Mouse (Mus musculus) gonadal fat pad, adult 2 months (tissue): ENCODE data around the gene Lrrc34. TPM values are rescaled to one million over a fixed set of nuclear protein-coding genes. Genes with fewer than 3 reads are reported as not detected.

Experiments used
- DNase-seq: peaks from one replicate; pipeline ENCODE4 v3.0.0-alpha.2; 2012; ENCODE audit warnings: low read depth
- polyA plus RNA-seq: library from polyadenylated mRNA; depleted of rRNA; stranded (reverse); fragments of >200 nt; gene quantifications from 2 replicates; pipeline ENCODE4 v1.2.3, GENCODE M21; 2012; rRNA removed

The Lrrc34 gene
- polyA plus RNA-seq, 1 experiment = 0.22 TPM

GRCm38 (mm10) chr3:30599711-30600545, 47.7 kb downstream of the Lrrc34 start, which contains the start of gene Actrt3:
TSS of gene Actrt3 (minus strand) at chr3:30599939.
- no peak for DNase-seq

GRCm38 (mm10) chr3:30597271-30597670, 50.4 kb downstream of the Lrrc34 start:
- no peak for DNase-seq

GRCm38 (mm10) chr3:30595111-30595832, 52.4 kb downstream of the Lrrc34 start:
- DNase-seq = no peak

GRCm38 (mm10) chr3:30593719-30594485, 53.8 kb downstream of the Lrrc34 start:
- no peak for DNase-seq

- no peak for DNase-seq
Observed at GRCm38 (mm10) chr3:30592418-30592853, 55.2 kb downstream of the Lrrc34 start.

GRCm38 (mm10) chr3:30588865-30589264, 58.8 kb downstream of the Lrrc34 start:
- DNase-seq = no peak

Other genes with a start within 250 kb of the Lrrc34 start
- 3.5 and 3.7 TPM in 2 replicates for gene Mecom, start 99.9 kb downstream of the Lrrc34 start, polyA plus RNA-seq
- 0.15 TPM in 1 of 2 replicates, not detected in the other for gene Actrt3, start 47.9 kb downstream of the Lrrc34 start, polyA plus RNA-seq
- gene Mynn, start 45.8 kb downstream of the Lrrc34 start, polyA plus RNA-seq = 11.1 and 14.6 TPM in 2 replicates
- 0.41 and 0.56 TPM in 2 replicates for gene Lrriq4, start 3.4 kb downstream of the Lrrc34 start, polyA plus RNA-seq
- 0.14 and 0.19 TPM in 2 replicates for gene Lrrc31, start 52.0 kb upstream of the Lrrc34 start, polyA plus RNA-seq
- not detected in 2 replicates for gene Samd7, start 98.4 kb upstream of the Lrrc34 start, polyA plus RNA-seq
- 20.1 and 27.6 TPM in 2 replicates for gene Sec62, start 145.0 kb upstream of the Lrrc34 start, polyA plus RNA-seq
- gene Gpr160, start 208.1 kb upstream of the Lrrc34 start, polyA plus RNA-seq = 12.0 and 13.7 TPM in 2 replicates